Mouse (Mus musculus) lung, postnatal 25 days (tissue): Measurements from ENCODE around the gene Polh.

ENCODE experiments used
- DNase-seq: peaks from one replicate; pipeline ENCODE4 v3.0.0; 2022; ENCODE audit warnings: low spot score

Gene Polh

GRCm38 (mm10) chr17:46129741-46130498 lies 72.5 kb downstream of the Polh start:
- peak; percentile 57 for DNase-seq

GRCm38 (mm10) chr17:46127814-46128493 lies 74.5 kb downstream of the Polh start:
- DNase-seq, result no peak

GRCm38 (mm10) chr17:46126608-46127007 lies 75.8 kb downstream of the Polh start:
- peak; percentile 81 for DNase-seq

- no peak for DNase-seq
Measured at GRCm38 (mm10) chr17:46123953-46124700, 78.3 kb downstream of the Polh start.

- DNase-seq, result no peak
Measured at GRCm38 (mm10) chr17:46123285-46123684, 79.2 kb downstream of the Polh start.

- no peak for DNase-seq
Measured at GRCm38 (mm10) chr17:46122791-46123190, 79.7 kb downstream of the Polh start.
